Mouse (Mus musculus): ENCODE measurements around the gene Tsku. TPM values are rescaled to one million over a fixed set of nuclear protein-coding genes. Genes with fewer than 3 reads are reported as not detected.

Tsku gene
- total and polyA plus RNA-seq, 3 experiments, result 2.2 to 5.9 (median 2.5) TPM

DNA sequence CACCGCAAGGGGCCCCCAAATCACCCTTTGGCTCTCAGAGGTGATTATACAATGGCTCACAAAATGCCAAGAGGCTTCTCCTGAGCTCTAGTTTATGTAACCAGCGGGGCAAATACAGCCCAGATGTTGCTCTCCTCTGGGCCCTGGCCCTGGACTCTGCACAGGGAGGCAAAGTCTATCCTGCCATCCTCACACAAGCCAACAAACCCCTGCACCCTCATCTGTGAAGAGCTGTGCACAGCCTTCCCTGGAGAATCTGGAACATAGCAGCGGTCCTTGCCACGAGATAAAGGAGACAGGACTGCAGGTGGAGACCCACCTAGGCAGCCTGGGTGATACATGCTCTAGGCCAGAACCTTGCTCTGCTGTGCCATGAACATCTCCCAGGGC lies 6.2 kb downstream of the Tsku start:
- Histone ChIP-seq H3K9ac (ENCODE audit: low read depth, low read length) (no peak overlapping the region), H3K36me3 (ENCODE audit: control insufficient read depth, insufficient read depth, low read length) (no peaks in the 10 kb centered on the region), H3K27ac (no peak overlapping the region), H3K4me3 (no peak overlapping the region), H3K79me2 (replicated peaks; ENCODE audit: control insufficient read depth, insufficient read depth, low read length) (no peaks in the 10 kb centered on the region), H3K27me3 (ENCODE audit: control insufficient read depth, insufficient read depth, low read length) (no peaks in the 10 kb centered on the region), H3K4me1 (ENCODE audit: control insufficient read depth, insufficient read depth, low read length) (peaks cover 4% of the 10 kb centered on the region; the same call in 1 of the 2 replicates)
- TF ChIP-seq CTCF (IDR thresholded peaks at IDR 0.05) (no peak), POLR2A (IDR thresholded peaks at IDR 0.05; ENCODE audit: insufficient read depth, low read depth, low read length) (no peak), EP300 (IDR thresholded peaks at IDR 0.05; ENCODE audit: insufficient read depth, low read depth, low read length) (no peak)
- intact Hi-C loops (cut with DNase I), result loop anchor here (10.0 kb wide), 1 partner anchor 230 kb away; no protein-coding TSS in a partner anchor
- DNase-seq, result no peak
- 80% methylated on average over 4 of the region's 4 CpGs for WGBS

- intact Hi-C loops (cut with DNase I), result loop anchor here (10.0 kb wide), 1 partner anchor 230 kb away; no protein-coding TSS in a partner anchor
- no peak overlapping the region for H3K9ac ChIP-seq (ENCODE audit: low read depth, low read length)
These were observed 6.8 kb downstream of the Tsku start for GRCm38 (mm10) chr7:98354160-98354920.

DNA sequence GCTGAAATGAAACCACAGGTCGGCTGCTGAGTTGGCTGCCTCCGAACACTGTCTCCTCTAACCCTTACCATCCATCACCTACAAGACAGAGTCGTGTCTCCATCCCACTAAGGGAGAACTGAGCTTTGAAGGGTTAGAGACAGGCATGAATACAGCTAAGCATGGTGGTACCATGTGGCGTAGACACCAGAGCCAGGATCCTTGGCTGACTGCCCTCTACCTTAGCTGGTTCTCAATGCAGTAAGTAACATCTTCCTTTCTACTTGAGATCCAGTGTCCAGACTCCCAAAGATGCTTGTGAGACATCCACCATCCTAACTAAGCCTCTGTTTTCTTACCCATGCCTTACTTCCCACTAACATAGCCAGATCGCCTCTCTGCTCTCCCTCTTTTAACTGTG lies 7.5 kb downstream of the Tsku start:
- Histone ChIP-seq H3K4me1 (ENCODE audit: control insufficient read depth, insufficient read depth, low read length) (no peaks in the 10 kb centered on the region; the same call in 1 of the 2 replicates), H3K27me3 (ENCODE audit: control insufficient read depth, insufficient read depth, low read length) (no peaks in the 10 kb centered on the region), H3K9ac (ENCODE audit: low read depth, low read length) (no peak overlapping the region), H3K4me3 (no peak overlapping the region), H3K27ac (no peak overlapping the region), H3K79me2 (replicated peaks; ENCODE audit: control insufficient read depth, insufficient read depth, low read length) (no peaks in the 10 kb centered on the region), H3K36me3 (ENCODE audit: control insufficient read depth, insufficient read depth, low read length) (no peaks in the 10 kb centered on the region)
- no peak for DNase-seq
- intact Hi-C loops (cut with DNase I), result loop anchor here (10.0 kb wide), 1 partner anchor 231 kb away; no protein-coding TSS in a partner anchor
- TF ChIP-seq CTCF (IDR thresholded peaks at IDR 0.05), result no peak
- no peak for TF ChIP-seq EP300 (IDR thresholded peaks at IDR 0.05; ENCODE audit: insufficient read depth, low read depth, low read length)
- TF ChIP-seq POLR2A (IDR thresholded peaks at IDR 0.05; ENCODE audit: insufficient read depth, low read depth, low read length), result no peak
- 94% methylated on average over 5 of the region's 5 CpGs for WGBS

More at GRCm38 (mm10) chr7:98354160-98354920, 6.8 kb downstream of the Tsku start:
- H3K27me3 ChIP-seq (ENCODE audit: control insufficient read depth, insufficient read depth, low read length), result no peaks in the 10 kb centered on the region
- TF ChIP-seq POLR2A (IDR thresholded peaks at IDR 0.05; ENCODE audit: insufficient read depth, low read depth, low read length) (no peak), EP300 (IDR thresholded peaks at IDR 0.05; ENCODE audit: insufficient read depth, low read depth, low read length) (no peak)
- H3K27ac ChIP-seq, result no peak overlapping the region
- WGBS, result 70% methylated on average over 12 of the region's 12 CpGs
- no peak overlapping the region for H3K4me3 ChIP-seq
- DNase-seq, result no peak
- no peaks in the 10 kb centered on the region for H3K36me3 ChIP-seq (ENCODE audit: control insufficient read depth, insufficient read depth, low read length)
- no peaks in the 10 kb centered on the region for H3K79me2 ChIP-seq (replicated peaks; ENCODE audit: control insufficient read depth, insufficient read depth, low read length)
- H3K4me1 ChIP-seq (ENCODE audit: control insufficient read depth, insufficient read depth, low read length), result peaks cover 1% of the 10 kb centered on the region; the same call in 1 of the 2 replicates

DNA sequence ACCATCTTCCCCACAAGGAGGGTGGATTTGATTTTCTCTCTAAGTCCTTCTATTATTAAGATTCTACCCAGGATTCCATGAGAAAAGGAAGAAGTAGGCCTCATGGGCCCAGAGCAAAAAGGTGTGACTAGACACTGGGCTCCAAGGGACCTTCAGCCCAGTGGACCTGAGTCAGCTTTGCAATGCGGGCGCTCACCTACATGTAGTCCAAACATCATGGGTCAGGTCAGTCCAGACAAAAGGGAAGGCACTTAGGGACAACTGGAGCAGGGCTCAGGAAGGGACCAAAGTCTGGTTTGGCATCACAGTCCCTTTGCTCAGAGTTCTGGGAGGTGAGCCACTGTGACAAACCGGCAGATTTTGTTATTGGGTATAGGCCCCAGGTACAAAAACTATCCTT lies 9.6 kb downstream of the Tsku start:
- no peak for DNase-seq
- H3K4me3 ChIP-seq, result no peak overlapping the region
- no peaks in the 10 kb centered on the region; the same call in 1 of the 2 replicates for H3K4me1 ChIP-seq (ENCODE audit: control insufficient read depth, insufficient read depth, low read length)
- no peak for TF ChIP-seq POLR2A (IDR thresholded peaks at IDR 0.05; ENCODE audit: insufficient read depth, low read depth, low read length)
- TF ChIP-seq EP300 (IDR thresholded peaks at IDR 0.05; ENCODE audit: insufficient read depth, low read depth, low read length), result no peak
- TF ChIP-seq CTCF (IDR thresholded peaks at IDR 0.05), result no peak
- intact Hi-C loops (cut with DNase I), result loop anchor here (10.0 kb wide), 1 partner anchor 233 kb away; no protein-coding TSS in a partner anchor
- 94% methylated on average over 3 of the region's 3 CpGs for WGBS
- no peaks in the 10 kb centered on the region for H3K79me2 ChIP-seq (replicated peaks; ENCODE audit: control insufficient read depth, insufficient read depth, low read length)
- H3K36me3 ChIP-seq (ENCODE audit: control insufficient read depth, insufficient read depth, low read length), result no peaks in the 10 kb centered on the region
- H3K9ac ChIP-seq (ENCODE audit: low read depth, low read length), result no peak overlapping the region
- no peak overlapping the region for H3K27ac ChIP-seq
- H3K27me3 ChIP-seq (ENCODE audit: control insufficient read depth, insufficient read depth, low read length), result no peaks in the 10 kb centered on the region

GRCm38 (mm10) chr7:98349821-98350220 lies 11.3 kb downstream of the Tsku start:
- Histone ChIP-seq H3K27me3 (ENCODE audit: control insufficient read depth, insufficient read depth, low read length) (no peaks in the 10 kb centered on the region), H3K4me1 (ENCODE audit: control insufficient read depth, insufficient read depth, low read length) (no peaks in the 10 kb centered on the region), H3K9ac (ENCODE audit: low read depth, low read length) (no peak overlapping the region), H3K27ac (no peak overlapping the region), H3K79me2 (replicated peaks; ENCODE audit: control insufficient read depth, insufficient read depth, low read length) (no peaks in the 10 kb centered on the region), H3K4me3 (no peak overlapping the region), H3K36me3 (ENCODE audit: control insufficient read depth, insufficient read depth, low read length) (no peaks in the 10 kb centered on the region)
- TF ChIP-seq EP300 (IDR thresholded peaks at IDR 0.05; ENCODE audit: insufficient read depth, low read depth, low read length) (no peak), POLR2A (IDR thresholded peaks at IDR 0.05; ENCODE audit: insufficient read depth, low read depth, low read length) (no peak), CTCF (IDR thresholded peaks at IDR 0.05) (no peak)
- no peak for DNase-seq
- intact Hi-C loops (cut with DNase I), result loop anchor here (1.0 to 10.0 kb wide), 3 partner anchors 80 to 235 kb away; no protein-coding TSS in a partner anchor
- 93% methylated on average over 6 of the region's 6 CpGs for WGBS

DNA sequence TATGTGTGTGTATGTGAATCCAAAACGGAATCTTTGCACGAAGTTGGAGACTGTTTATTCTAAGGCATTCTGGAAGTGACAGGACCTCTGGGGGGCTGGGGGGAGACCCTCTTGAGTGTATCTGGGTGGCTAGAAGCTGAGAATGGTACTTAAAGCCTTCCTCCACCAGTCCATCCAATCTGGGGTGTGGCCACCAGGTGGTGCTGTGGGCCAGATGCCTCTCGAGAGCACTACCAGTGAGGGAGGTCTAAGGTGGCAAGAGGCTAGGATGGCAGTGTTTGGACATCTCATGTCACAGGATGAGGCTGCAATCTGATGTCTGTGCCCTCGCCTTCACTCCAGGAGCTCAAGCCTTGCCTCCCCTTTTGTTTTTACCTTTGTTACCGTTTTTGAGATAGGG lies 12.0 kb downstream of the Tsku start:
- intact Hi-C loops (cut with DNase I), result loop anchor here (1.0 kb wide), 2 partner anchors 81 to 98 kb away; no protein-coding TSS in a partner anchor
- Histone ChIP-seq H3K9ac (ENCODE audit: low read depth, low read length) (no peak overlapping the region), H3K4me1 (ENCODE audit: control insufficient read depth, insufficient read depth, low read length) (no peaks in the 10 kb centered on the region), H3K4me3 (no peak overlapping the region), H3K27me3 (ENCODE audit: control insufficient read depth, insufficient read depth, low read length) (no peaks in the 10 kb centered on the region), H3K36me3 (ENCODE audit: control insufficient read depth, insufficient read depth, low read length) (no peaks in the 10 kb centered on the region), H3K79me2 (replicated peaks; ENCODE audit: control insufficient read depth, insufficient read depth, low read length) (no peaks in the 10 kb centered on the region), H3K27ac (no peak overlapping the region)
- DNase-seq, result peak; percentile 75 to 89
- 18% methylated on average over 5 of the region's 5 CpGs for WGBS
- peak; percentile 81 for TF ChIP-seq EP300 (IDR thresholded peaks at IDR 0.05; ENCODE audit: insufficient read depth, low read depth, low read length)
- peak; percentile 87 for TF ChIP-seq CTCF (IDR thresholded peaks at IDR 0.05)
- TF ChIP-seq POLR2A (IDR thresholded peaks at IDR 0.05; ENCODE audit: insufficient read depth, low read depth, low read length), result no peak
